Mouse (Mus musculus) lung, adult 2 months (tissue): ENCODE data around the gene Dock11.

Experiments used
- CTCF ChIP-seq: fragments of 200-500 bp; IDR thresholded peaks from 2 replicates; pipeline ENCODE4 v1.5.1; 2011; ENCODE audit warnings: mild to moderate bottlenecking, low read length, control low read depth; ENCODE audit not compliant: insufficient read depth
- POLR2A ChIP-seq: fragments of 200-500 bp; IDR thresholded peaks from 2 replicates; pipeline ENCODE4 v1.6.1; 2011; ENCODE audit warnings: low read depth, mild to moderate bottlenecking, control low read depth, low read length, borderline replicate concordance; ENCODE audit errors: extremely low read depth

- TF ChIP-seq POLR2A (no peak), CTCF (no peak)
Observed at GRCm38 (mm10) chrX:35921922-35922321, 33.3 kb downstream of the Dock11 start.
